Mouse (Mus musculus): ENCODE measurements at regions not wholly inside any gene's neighbourhood (a gene's known extent, or its start where the extent isn't known, plus 50 kb on each side); places are given as distances from the start of the nearest gene placed in this dataset.

DNA sequence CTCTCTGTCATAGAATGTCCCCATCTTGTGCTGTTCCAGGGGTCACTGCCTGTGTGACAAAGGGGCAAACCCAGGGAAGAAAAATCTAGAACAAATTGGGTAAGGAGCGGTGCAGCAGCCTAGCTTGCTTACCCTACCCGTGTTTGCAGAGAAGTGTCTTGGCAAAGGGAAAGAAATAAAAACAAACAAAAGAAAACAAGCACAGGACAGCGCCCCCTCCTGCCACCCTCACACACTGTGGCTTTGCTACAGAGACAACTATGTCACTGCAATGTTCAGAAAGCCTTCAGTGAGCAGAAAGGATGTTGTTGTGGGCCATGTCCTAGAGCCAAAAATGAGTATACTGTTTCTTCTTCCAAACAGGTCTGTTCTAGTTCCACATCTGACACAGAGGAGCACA, 71.5 kb upstream of the Tenm3 start:
- Histone ChIP-seq H3K9ac (ENCODE audit: low read depth, low read length) (no peak overlapping the region), H3K4me3 (ENCODE audit: low read depth, low read length) (no peak overlapping the region), H3K36me3 (ENCODE audit: control insufficient read depth, insufficient read depth, low read length) (no peaks in the 10 kb centered on the region), H3K4me1 (replicated peaks; ENCODE audit: control insufficient read depth, insufficient read depth, low read length) (no peaks in the 10 kb centered on the region), H3K27ac (ENCODE audit: low read depth, low read length) (no peak overlapping the region), H3K27me3 (ENCODE audit: control insufficient read depth, insufficient read depth, low read length) (no peaks in the 10 kb centered on the region), H3K9me3 (ENCODE audit: control insufficient read depth, low read length) (no peaks in the 10 kb centered on the region), H3K4me2 (replicated peaks; ENCODE audit: low read depth, low read length) (no peak overlapping the region)
- ATAC-seq (ENCODE audit: low FRiP score) (no peak), DNase-seq (ENCODE audit: low spot score) (no peak)
- 57% methylated on average over 3 of the region's 3 CpGs for WGBS

DNA sequence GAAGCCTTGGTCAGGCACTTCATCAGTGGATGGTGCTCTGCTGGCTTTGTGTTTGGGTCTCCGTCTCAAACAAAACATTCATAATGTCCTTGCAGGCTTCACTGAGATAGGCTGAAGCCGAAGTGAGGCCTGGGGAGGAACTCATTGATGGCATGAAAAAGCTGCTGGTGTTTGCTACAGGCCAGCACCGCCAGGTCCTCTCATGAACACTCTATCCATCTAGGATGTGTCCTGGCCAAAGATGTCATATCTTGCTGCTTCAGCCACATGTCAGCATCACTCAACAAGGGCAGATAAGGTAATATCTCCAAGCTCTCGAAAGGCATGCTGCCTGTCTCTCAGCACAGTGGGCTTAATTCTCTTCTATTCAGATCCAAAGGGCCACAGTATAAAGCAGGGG, 69.1 kb upstream of the Tenm3 start:
- no peaks in the 10 kb centered on the region for H3K27me3 ChIP-seq (ENCODE audit: control insufficient read depth, insufficient read depth, low read length)
- DNase-seq (ENCODE audit: low spot score) (no peak), ATAC-seq (ENCODE audit: low FRiP score) (no peak)
- H3K27ac ChIP-seq (ENCODE audit: low read depth, low read length) = no peak overlapping the region
- 86% methylated on average over 4 of the region's 4 CpGs for WGBS
- H3K36me3 ChIP-seq (ENCODE audit: control insufficient read depth, insufficient read depth, low read length) = no peaks in the 10 kb centered on the region
- H3K4me3 ChIP-seq (ENCODE audit: low read depth, low read length) = no peak overlapping the region
- H3K4me1 ChIP-seq (replicated peaks; ENCODE audit: control insufficient read depth, insufficient read depth, low read length) = no peaks in the 10 kb centered on the region
- H3K4me2 ChIP-seq (replicated peaks; ENCODE audit: low read depth, low read length) = no peak overlapping the region
- H3K9ac ChIP-seq (ENCODE audit: low read depth, low read length) = no peak overlapping the region
- no peaks in the 10 kb centered on the region for H3K9me3 ChIP-seq (ENCODE audit: control insufficient read depth, low read length)

DNA sequence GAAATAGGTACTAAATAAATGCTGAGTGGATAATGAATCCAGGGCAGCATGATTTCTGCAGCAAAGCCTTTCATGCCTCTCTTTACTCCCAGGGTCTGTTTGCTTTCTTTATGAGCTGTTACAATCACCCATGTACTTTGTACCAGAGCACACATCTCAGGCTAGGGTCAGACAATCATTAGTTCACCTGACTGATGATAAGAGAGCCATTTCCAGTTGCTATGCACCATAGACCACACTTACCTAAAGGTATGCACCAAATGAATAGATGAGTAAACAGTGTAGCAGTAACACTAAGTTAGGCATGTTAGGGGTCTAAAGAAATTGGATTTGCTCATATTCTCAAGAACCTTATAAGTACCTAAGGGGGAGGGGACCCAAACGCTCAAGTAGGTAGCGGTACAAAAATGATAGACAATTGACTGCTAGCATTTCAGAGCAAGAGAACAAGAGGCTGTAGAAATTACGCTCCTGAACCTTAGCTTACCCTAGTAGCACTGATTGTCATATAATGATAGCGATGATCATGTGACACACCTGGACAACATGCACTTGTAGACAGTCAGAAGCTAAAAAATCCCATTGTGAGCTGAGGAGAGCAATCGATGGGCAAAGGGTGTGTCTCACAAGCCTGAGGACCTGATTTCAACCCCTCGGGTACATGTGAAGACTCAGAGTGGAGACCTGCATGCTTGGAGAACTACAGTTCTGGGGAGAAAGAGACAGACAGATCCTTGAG, 58.1 kb upstream of the Tenm3 start:
- Histone ChIP-seq H3K4me1 (replicated peaks; ENCODE audit: control insufficient read depth, insufficient read depth, low read length) (no peaks in the 10 kb centered on the region), H3K9ac (ENCODE audit: low read depth, low read length) (no peak overlapping the region), H3K27me3 (ENCODE audit: control insufficient read depth, insufficient read depth, low read length) (no peaks in the 10 kb centered on the region), H3K4me3 (ENCODE audit: low read depth, low read length) (no peak overlapping the region), H3K4me2 (replicated peaks; ENCODE audit: low read depth, low read length) (no peak overlapping the region), H3K36me3 (ENCODE audit: control insufficient read depth, insufficient read depth, low read length) (no peaks in the 10 kb centered on the region), H3K9me3 (ENCODE audit: control insufficient read depth, low read length) (no peaks in the 10 kb centered on the region), H3K27ac (ENCODE audit: low read depth, low read length) (no peak overlapping the region)
- DNase-seq (ENCODE audit: low spot score) (no peak), ATAC-seq (ENCODE audit: low FRiP score) (no peak)
- WGBS = 91% methylated on average over 6 of the region's 6 CpGs

DNA sequence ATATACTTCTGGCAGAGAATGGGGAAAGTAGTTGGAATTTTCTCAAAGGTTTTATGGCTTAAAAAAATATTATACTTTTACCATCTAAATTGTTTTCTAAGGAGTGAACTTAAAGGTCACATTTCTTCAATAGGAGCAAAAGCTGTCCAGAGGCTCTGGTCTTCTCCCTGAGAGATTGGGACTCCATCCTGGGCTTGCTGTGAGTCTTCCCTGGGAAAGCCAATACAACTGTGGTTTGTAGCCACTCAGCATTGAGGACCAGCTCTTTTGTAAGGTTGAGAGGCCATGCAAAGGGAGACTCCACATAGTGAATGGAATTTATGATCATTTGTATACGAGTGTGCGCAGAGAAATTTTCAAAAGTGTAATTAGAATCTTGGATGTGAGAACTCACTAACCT, 52.9 kb upstream of the Tenm3 start:
- DNase-seq (ENCODE audit: low spot score) (no peak), ATAC-seq (ENCODE audit: low FRiP score) (no peak)
- H3K4me2 ChIP-seq (replicated peaks; ENCODE audit: low read depth, low read length) = no peak overlapping the region
- no peaks in the 10 kb centered on the region for H3K9me3 ChIP-seq (ENCODE audit: control insufficient read depth, low read length)
- H3K4me3 ChIP-seq (ENCODE audit: low read depth, low read length) = no peak overlapping the region
- H3K27me3 ChIP-seq (ENCODE audit: control insufficient read depth, insufficient read depth, low read length) = no peaks in the 10 kb centered on the region
- H3K27ac ChIP-seq (ENCODE audit: low read depth, low read length) = no peak overlapping the region
- 85% methylated on average over 2 of the region's 2 CpGs for WGBS
- H3K36me3 ChIP-seq (ENCODE audit: control insufficient read depth, insufficient read depth, low read length) = no peaks in the 10 kb centered on the region
- no peak overlapping the region for H3K9ac ChIP-seq (ENCODE audit: low read depth, low read length)
- no peaks in the 10 kb centered on the region for H3K4me1 ChIP-seq (replicated peaks; ENCODE audit: control insufficient read depth, insufficient read depth, low read length)

DNA sequence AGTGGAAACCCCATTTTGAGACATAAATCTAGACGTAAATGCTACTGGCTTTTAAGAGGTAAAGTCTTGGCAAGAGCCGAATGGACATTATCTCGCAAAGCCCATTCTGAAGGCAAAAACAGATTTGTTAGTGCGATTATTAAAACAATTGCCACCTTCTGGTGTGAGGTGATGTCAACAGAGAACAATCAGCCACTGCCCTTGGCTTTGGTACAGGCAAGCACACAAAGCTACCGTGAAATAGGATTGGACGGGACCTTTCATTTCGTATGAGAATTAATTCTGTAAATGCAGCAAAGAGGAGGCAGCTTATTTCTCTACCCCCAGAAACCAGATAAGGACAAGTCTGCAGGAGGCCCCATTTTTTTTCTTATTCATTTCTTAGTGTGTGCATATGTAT, 52.5 kb upstream of the Tenm3 start:
- WGBS = 59% methylated on average over 7 of the region's 7 CpGs
- H3K27me3 ChIP-seq (ENCODE audit: control insufficient read depth, insufficient read depth, low read length) = no peaks in the 10 kb centered on the region
- H3K4me3 ChIP-seq (ENCODE audit: low read depth, low read length) = no peak overlapping the region
- no peaks in the 10 kb centered on the region for H3K9me3 ChIP-seq (ENCODE audit: control insufficient read depth, low read length)
- H3K27ac ChIP-seq (ENCODE audit: low read depth, low read length) = no peak overlapping the region
- H3K4me1 ChIP-seq (replicated peaks; ENCODE audit: control insufficient read depth, insufficient read depth, low read length) = no peaks in the 10 kb centered on the region
- no peak for DNase-seq (ENCODE audit: low spot score)
- H3K9ac ChIP-seq (ENCODE audit: low read depth, low read length) = no peak overlapping the region
- ATAC-seq (ENCODE audit: low FRiP score) = no peak
- no peaks in the 10 kb centered on the region for H3K36me3 ChIP-seq (ENCODE audit: control insufficient read depth, insufficient read depth, low read length)
- H3K4me2 ChIP-seq (replicated peaks; ENCODE audit: low read depth, low read length) = no peak overlapping the region

DNA sequence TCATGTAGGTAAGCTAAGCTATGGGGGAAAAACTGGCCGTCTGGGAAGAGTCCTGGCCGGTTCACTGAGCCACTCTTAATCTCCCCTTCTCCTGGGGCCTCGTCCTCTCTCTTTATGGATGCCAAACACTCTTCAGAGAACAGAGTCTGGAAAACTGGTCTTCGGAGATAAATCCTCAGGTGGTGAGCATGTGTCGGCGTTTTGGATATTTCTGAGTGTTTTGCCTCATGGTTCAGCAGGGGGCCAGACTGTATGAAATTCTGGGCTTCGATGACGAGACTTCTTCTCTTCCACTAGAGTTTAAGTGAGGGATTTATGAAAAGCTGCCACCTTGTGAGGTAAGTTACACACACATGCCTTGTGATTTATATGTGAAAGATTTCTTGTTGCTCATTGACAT, 51.8 kb upstream of the Tenm3 start:
- no peak for DNase-seq (ENCODE audit: low spot score)
- H3K9me3 ChIP-seq (ENCODE audit: control insufficient read depth, low read length) = no peaks in the 10 kb centered on the region
- no peaks in the 10 kb centered on the region for H3K4me1 ChIP-seq (replicated peaks; ENCODE audit: control insufficient read depth, insufficient read depth, low read length)
- H3K27me3 ChIP-seq (ENCODE audit: control insufficient read depth, insufficient read depth, low read length) = no peaks in the 10 kb centered on the region
- H3K36me3 ChIP-seq (ENCODE audit: control insufficient read depth, insufficient read depth, low read length) = no peaks in the 10 kb centered on the region
- no peak for ATAC-seq (ENCODE audit: low FRiP score)
- H3K9ac ChIP-seq (ENCODE audit: low read depth, low read length) = no peak overlapping the region
- WGBS = 65% methylated on average over 8 of the region's 8 CpGs
- no peak overlapping the region for H3K4me3 ChIP-seq (ENCODE audit: low read depth, low read length)
- no peak overlapping the region for H3K27ac ChIP-seq (ENCODE audit: low read depth, low read length)
- H3K4me2 ChIP-seq (replicated peaks; ENCODE audit: low read depth, low read length) = no peak overlapping the region

Measured in hindbrain, embryonic 11.5 days (tissue).